Mouse (Mus musculus) spleen, embryonic (tissue): ENCODE measurements around the gene Olfr132.
"Not testable (repeated sequence)": the region's sequence is repeated elsewhere in the genome, so short reads cannot be mapped to it uniquely, and the experiment has no call there.

Source experiments
- CTCF ChIA-PET: fragments of 350-600 bp; sonication (Branson Sonifier 250); formaldehyde crosslinking; loops from one replicate; lab custom pipeline; 2022; lab: Charles Lee

Gene Olfr132

DNA sequence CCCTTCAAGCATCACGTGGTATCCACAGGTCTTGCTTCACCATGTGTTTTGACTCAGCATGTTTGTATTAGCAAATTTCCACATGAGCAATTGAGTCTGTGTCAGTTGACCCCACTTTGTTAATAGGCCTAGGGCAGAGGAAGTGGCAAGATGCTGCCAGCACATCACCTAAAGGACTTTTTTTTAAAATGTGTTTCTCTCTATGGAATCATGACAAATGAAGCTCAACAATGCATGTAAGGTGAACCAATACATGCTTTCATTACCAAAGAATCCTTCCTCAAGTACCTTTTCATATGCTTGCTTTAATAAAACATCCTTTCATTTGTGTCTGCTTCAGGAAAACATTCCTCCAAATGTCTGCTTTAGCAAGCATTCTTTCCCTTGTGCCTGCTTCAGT is at the start of gene Olfr132:
TSS of gene Olfr132 (minus strand) at position 101 of the 400 bp plus-strand sequence.
- CTCF ChIA-PET: no interaction called here

DNA sequence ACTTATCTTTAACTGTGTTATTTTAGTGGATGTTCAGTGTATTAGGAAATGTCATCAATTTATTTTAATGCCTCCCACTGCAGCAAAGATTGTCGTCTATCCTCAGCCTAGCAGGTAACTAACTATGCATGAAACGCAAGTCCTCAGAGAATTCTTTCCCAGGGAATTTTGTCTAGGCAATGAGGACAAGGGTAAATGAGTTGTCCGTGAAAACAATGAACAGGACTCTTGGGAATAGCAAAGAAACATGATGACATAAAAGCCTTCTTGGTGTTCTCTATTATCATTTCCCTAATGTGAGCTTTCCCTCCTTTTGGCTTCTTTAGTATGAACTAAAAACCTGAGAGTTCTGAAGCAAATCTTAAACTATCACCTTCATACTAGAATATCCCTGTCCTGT is 36.8 kb upstream of the Olfr132 start, which contains the start of gene Olfr134:
TSS of gene Olfr134 (plus strand) at position 301 of the 400 bp plus-strand sequence.
- CTCF ChIA-PET: no interaction called here

DNA sequence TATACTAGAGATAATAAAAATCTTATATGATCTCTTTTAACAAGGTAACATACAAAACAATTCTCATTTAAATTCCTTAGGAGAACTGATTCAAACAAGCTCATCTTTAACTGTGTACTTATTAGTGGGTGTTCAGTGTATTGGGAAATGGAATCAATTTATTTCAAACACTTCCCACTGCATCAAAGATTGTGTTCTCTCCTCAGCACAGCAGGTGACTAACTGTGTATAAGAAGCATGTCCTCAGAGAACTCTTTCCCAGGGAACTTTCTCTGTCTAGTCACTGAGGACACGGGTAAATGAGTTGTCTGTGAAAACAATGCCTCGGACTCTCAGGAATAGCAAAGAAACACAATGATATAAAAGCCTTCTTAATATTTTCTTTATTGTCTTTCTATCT is 10.7 kb upstream of the Olfr132 start, which contains the start of gene Olfr133:
TSS of gene Olfr133 (plus strand) at position 301 of the 400 bp plus-strand sequence.
- CTCF ChIA-PET: no interaction called here

DNA sequence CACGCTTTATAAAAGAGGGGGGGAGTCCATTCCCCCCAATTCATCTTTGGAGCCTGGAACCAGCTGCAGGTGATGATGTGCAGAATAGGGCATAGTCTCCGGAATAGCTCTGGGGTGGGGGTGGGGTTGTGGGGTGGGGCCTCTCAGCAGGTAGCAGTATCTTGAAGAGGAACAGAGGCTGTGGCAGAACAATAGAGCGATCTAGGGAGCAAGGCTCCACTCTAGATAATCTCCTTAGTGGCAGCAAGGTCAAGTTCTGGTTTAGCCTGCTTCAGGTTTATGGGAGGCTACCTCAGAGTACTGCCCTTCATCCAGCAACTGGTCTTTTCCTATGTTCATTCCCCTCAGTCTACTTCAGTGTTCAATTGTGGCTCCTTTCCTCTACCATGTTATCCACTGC is 9.0 kb downstream of the Olfr132 start:
- CTCF ChIA-PET: not testable (repeated sequence)

DNA sequence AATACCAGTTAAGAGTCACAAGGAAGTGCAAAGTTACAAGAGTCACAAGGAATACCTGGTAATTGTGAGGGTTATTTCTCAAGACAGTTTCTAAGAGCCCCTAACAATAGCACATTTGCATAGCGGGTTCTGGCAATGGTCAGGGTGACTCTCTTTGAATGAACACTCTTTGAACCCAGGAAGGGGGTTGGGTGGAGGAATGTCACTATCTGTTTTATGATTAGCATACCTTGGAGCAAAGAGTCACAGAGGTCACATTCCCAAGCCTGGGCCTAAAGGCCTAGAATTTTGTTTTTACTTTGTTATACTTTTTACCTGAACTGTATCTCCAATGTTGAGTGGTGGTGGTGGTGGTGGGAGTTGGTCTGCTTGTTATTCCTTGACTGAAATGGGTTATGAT is 10.1 kb downstream of the Olfr132 start:
- CTCF ChIA-PET: not testable (repeated sequence)

DNA sequence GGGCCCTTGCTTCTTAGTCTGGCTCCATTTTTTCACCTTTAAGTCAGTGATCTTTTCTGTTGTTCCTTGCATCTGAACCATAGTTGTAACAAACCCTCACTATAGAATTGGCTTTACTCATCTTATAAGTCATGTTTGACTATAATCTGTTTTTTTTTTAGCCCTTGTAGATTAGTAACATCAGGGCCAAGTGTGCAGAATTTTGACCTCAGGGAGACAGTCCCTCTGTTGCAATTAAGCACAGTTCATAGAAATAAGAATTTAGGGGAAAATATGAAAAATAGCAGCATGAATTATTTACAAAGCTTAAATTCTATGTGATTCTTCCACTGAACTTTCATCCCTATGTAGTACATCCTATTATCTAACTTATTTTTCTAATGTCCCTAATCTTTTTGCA is 45.7 kb downstream of the Olfr132 start, which contains the start of gene Olfr131:
TSS of gene Olfr131 (minus strand) at position 101 of the 400 bp plus-strand sequence.
- CTCF ChIA-PET: no interaction called here

DNA sequence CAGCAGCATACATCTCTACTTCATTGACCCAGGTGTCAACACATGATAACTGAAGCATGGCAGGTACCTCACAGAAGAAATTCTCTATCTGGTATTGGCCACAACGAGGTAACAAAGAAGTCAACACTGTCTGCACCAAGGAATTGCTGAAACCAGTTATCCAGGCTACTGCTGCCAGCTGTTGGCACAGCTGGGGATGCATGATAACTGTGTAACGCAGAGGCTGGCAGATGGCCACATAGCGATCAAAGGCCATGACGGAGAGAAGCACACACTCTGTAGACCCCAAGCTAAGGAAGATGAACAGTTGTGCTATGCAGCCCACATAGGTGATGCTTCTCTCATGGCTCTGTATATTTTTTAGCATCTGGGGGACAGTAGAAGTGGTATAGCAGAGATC is 52.0 kb downstream of the Olfr132 start:
- CTCF ChIA-PET: no interaction called here
